Mouse (Mus musculus): ENCODE results near the gene Plekhm1. TPM values are rescaled to one million over a fixed set of nuclear protein-coding genes. Genes with fewer than 3 reads are reported as not detected.
A peak's percentile ranks its signal among the peaks of the same experiment; 100 is the strongest.
"Not testable (repeated sequence)": the region's sequence is repeated elsewhere in the genome, so short reads cannot be mapped to it uniquely, and the experiment has no call there.

Plekhm1 gene
- polyA plus RNA-seq, 1 experiment = 23.7 TPM

GRCm38 (mm10) chr11:103413516-103413915 lies 1.0 kb upstream of the Plekhm1 start:
- Histone ChIP-seq H3K27ac (ENCODE audit: control insufficient read depth, insufficient read depth, low read depth, low read length, poor library complexity) (peak overlapping the region; percentile 43; the same call in 1 of the 2 replicates), H3K4me1 (ENCODE audit: control insufficient read depth, insufficient read depth, low read length) (peaks cover 3% of the 10 kb centered on the region), H3K4me3 (replicated peaks; ENCODE audit: control insufficient read depth, low read depth, low read length) (no peak overlapping the region)
- WGBS = 73% methylated on average over 1 of the region's 1 CpGs
- TF ChIP-seq CTCF (IDR thresholded peaks at IDR 0.05; ENCODE audit: control insufficient read depth, insufficient read depth, low read length) = no peak
- TF ChIP-seq POLR2A (IDR thresholded peaks at IDR 0.05; ENCODE audit: borderline replicate concordance, control insufficient read depth, low read depth, low read length) = no peak

GRCm38 (mm10) chr11:103412950-103413423 lies 500 bp upstream of the Plekhm1 start:
- 6% methylated on average over 14 of the region's 14 CpGs for WGBS
- peak overlapping the region; percentile 87 for H3K27ac ChIP-seq (ENCODE audit: control insufficient read depth, insufficient read depth, low read depth, low read length, poor library complexity)
- TF ChIP-seq POLR2A (IDR thresholded peaks at IDR 0.05; ENCODE audit: borderline replicate concordance, control insufficient read depth, low read depth, low read length) (no peak), CTCF (IDR thresholded peaks at IDR 0.05; ENCODE audit: control insufficient read depth, insufficient read depth, low read length) (no peak)

DNA sequence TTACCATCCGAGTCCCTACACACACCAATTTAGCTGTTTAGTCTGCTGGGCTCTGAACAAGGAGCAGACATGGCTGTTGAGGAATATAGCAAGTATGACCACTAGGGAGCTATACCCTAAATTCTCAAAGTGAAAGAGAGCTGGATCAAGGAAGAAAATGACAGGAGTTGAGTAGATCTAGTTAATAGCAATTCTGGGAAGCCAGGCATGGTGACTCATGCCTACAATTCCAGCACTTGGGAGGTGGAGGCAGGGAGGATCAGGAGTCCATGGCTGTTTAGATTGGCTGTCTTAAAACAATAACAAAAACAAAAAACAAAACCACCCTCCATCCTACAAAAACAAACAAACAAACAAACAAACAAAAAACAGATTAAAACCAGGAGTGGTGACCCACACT lies 1.2 kb downstream of the Plekhm1 start:
- Histone ChIP-seq H3K4me1 (ENCODE audit: control insufficient read depth, insufficient read depth, low read length) (peaks cover 4% of the 10 kb centered on the region), H3K4me3 (replicated peaks; ENCODE audit: control insufficient read depth, low read depth, low read length) (peak overlapping the region; percentile 33), H3K27ac (ENCODE audit: control insufficient read depth, insufficient read depth, low read depth, low read length, poor library complexity) (no peak overlapping the region)
- no peak for TF ChIP-seq POLR2A (IDR thresholded peaks at IDR 0.05; ENCODE audit: borderline replicate concordance, control insufficient read depth, low read depth, low read length)
- TF ChIP-seq CTCF (IDR thresholded peaks at IDR 0.05; ENCODE audit: control insufficient read depth, insufficient read depth, low read length) = no peak
- WGBS = 71% methylated on average over 1 of the region's 1 CpGs

More at GRCm38 (mm10) chr11:103412950-103413423, 500 bp upstream of the Plekhm1 start:
- Histone ChIP-seq H3K4me3 (replicated peaks; ENCODE audit: control insufficient read depth, low read depth, low read length) (peak overlapping the region; percentile 92), H3K4me1 (ENCODE audit: control insufficient read depth, insufficient read depth, low read length) (peaks cover 2% of the 10 kb centered on the region)

- TF ChIP-seq POLR2A (IDR thresholded peaks at IDR 0.05; ENCODE audit: borderline replicate concordance, control insufficient read depth, low read depth, low read length) = no peak
- TF ChIP-seq CTCF (IDR thresholded peaks at IDR 0.05; ENCODE audit: control insufficient read depth, insufficient read depth, low read length) = no peak
Observed at GRCm38 (mm10) chr11:103408880-103409279, 3.6 kb downstream of the Plekhm1 start.

DNA sequence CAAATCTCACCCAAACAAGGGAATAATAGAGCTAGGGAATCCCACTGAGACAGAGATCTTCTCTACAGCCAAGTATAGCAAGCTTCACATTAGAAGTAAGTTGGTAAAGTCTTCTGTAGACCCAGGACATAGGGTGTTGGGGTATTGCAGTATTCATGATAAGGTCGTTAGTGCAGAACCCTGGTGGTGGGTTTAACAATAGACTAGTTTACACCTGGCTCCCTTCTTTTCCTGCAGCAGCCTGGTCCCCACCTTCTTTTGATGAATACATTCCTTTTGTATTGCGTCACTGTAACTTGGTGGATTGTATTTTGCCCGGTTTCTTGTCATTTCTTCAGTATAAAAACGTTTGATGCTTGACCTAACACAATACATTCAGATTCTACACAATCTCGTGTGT lies 5.4 kb downstream of the Plekhm1 start:
- H3K4me1 ChIP-seq (ENCODE audit: control insufficient read depth, insufficient read depth, low read length); H3K4me3 ChIP-seq (replicated peaks; ENCODE audit: control insufficient read depth, low read depth, low read length); H3K27ac ChIP-seq (ENCODE audit: control insufficient read depth, insufficient read depth, low read depth, low read length, poor library complexity): not testable (repeated sequence)
- WGBS = 70% methylated on average over 5 of the region's 5 CpGs

More at GRCm38 (mm10) chr11:103408880-103409279, 3.6 kb downstream of the Plekhm1 start:
- Histone ChIP-seq H3K4me1 (ENCODE audit: control insufficient read depth, insufficient read depth, low read length) (peaks cover 4% of the 10 kb centered on the region), H3K27ac (ENCODE audit: control insufficient read depth, insufficient read depth, low read depth, low read length, poor library complexity) (0 out of 2 replicates have a peak overlapping the region, but pooled peaks have one; percentile 4), H3K4me3 (replicated peaks; ENCODE audit: control insufficient read depth, low read depth, low read length) (no peak overlapping the region)
- 90% methylated on average over 13 of the region's 13 CpGs for WGBS

DNA sequence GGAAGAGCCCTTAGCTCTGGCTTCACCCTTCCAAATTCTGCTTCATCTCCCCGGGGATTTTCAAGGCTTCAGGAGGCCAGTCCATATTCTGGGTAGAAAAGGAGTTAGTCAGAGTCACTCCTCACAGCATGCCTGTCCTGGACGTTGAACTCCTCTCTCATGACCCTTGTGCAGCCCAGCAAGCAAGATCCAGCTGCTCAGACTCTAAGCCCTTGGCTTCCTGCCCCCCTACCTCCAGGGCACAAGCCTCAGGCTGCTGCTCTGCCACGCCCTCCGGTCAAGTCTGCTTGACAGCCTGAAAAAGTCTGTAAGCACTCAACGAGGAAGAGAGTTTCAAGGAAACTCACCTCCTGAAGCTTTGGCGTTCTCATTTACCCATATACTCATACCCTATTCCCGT lies 5.9 kb downstream of the Plekhm1 start:
- TF ChIP-seq CTCF (IDR thresholded peaks at IDR 0.05; ENCODE audit: control insufficient read depth, insufficient read depth, low read length) (no peak), POLR2A (IDR thresholded peaks at IDR 0.05; ENCODE audit: borderline replicate concordance, control insufficient read depth, low read depth, low read length) (no peak)
- no peak overlapping the region for H3K4me3 ChIP-seq (replicated peaks; ENCODE audit: control insufficient read depth, low read depth, low read length)
- 63% methylated on average over 7 of the region's 7 CpGs for WGBS
- H3K27ac ChIP-seq (ENCODE audit: control insufficient read depth, insufficient read depth, low read depth, low read length, poor library complexity) = peak overlapping the region; percentile 73
- H3K4me1 ChIP-seq (ENCODE audit: control insufficient read depth, insufficient read depth, low read length) = peaks cover 6% of the 10 kb centered on the region

DNA sequence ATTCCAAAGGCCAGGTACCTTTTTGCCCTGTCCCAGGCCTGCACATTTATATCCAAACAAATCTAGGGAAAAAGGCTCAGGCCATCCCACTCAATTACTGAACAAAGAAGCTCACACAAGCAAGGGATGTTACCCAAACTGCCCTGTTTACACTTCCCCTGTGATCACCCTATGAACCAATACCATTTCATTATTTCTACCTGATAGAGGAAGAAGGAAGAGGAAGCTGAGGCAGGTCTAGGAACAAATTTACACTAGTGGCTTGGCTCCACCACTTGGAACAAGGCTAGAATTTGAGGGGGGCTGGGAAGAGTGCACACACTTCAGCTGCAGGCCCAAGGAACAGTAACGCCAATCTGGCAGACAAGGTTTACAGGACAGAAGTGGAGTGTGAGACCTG lies 6.7 kb downstream of the Plekhm1 start:
- Histone ChIP-seq H3K27ac (ENCODE audit: control insufficient read depth, insufficient read depth, low read depth, low read length, poor library complexity) (no peak overlapping the region; the same call in 1 of the 2 replicates), H3K4me1 (ENCODE audit: control insufficient read depth, insufficient read depth, low read length) (peaks cover 4% of the 10 kb centered on the region), H3K4me3 (replicated peaks; ENCODE audit: control insufficient read depth, low read depth, low read length) (no peak overlapping the region)
- TF ChIP-seq POLR2A (IDR thresholded peaks at IDR 0.05; ENCODE audit: borderline replicate concordance, control insufficient read depth, low read depth, low read length) = no peak
- TF ChIP-seq CTCF (IDR thresholded peaks at IDR 0.05; ENCODE audit: control insufficient read depth, insufficient read depth, low read length) = no peak
- 67% methylated on average over 1 of the region's 1 CpGs for WGBS

DNA sequence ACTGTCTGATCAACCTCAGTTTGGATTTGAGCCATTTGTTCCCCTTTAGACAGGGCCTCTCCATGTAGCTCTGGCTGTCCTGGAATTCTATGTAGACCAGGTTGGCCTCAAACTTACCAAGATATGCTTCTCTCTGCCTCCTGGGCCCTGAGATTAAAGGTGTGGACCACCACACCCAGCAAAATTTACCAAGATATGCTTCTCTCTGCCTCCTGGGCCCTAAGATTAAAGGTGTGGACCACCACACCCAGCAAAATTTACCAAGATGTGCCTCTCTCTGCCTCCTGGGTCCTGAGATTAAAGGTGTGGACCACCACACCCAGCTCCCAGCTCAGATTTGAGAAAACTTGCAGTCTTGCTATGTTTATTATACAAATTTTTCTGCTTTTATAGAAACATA lies 7.9 kb downstream of the Plekhm1 start:
- no peak overlapping the region for H3K4me3 ChIP-seq (replicated peaks; ENCODE audit: control insufficient read depth, low read depth, low read length)
- TF ChIP-seq CTCF (IDR thresholded peaks at IDR 0.05; ENCODE audit: control insufficient read depth, insufficient read depth, low read length) = no peak
- TF ChIP-seq POLR2A (IDR thresholded peaks at IDR 0.05; ENCODE audit: borderline replicate concordance, control insufficient read depth, low read depth, low read length) = no peak
- H3K4me1 ChIP-seq (ENCODE audit: control insufficient read depth, insufficient read depth, low read length) = peaks cover 4% of the 10 kb centered on the region
- H3K27ac ChIP-seq (ENCODE audit: control insufficient read depth, insufficient read depth, low read depth, low read length, poor library complexity) = no peak overlapping the region

GRCm38 (mm10) chr11:103403776-103404175 lies 8.7 kb downstream of the Plekhm1 start:
- no peak for TF ChIP-seq POLR2A (IDR thresholded peaks at IDR 0.05; ENCODE audit: borderline replicate concordance, control insufficient read depth, low read depth, low read length)
- TF ChIP-seq CTCF (IDR thresholded peaks at IDR 0.05; ENCODE audit: control insufficient read depth, insufficient read depth, low read length) = no peak
- H3K4me3 ChIP-seq (replicated peaks; ENCODE audit: control insufficient read depth, low read depth, low read length) = no peak overlapping the region
- WGBS = 44% methylated on average over 4 of the region's 4 CpGs
- H3K4me1 ChIP-seq (ENCODE audit: control insufficient read depth, insufficient read depth, low read length) = peaks cover 4% of the 10 kb centered on the region
- no peak overlapping the region; the same call in 1 of the 2 replicates for H3K27ac ChIP-seq (ENCODE audit: control insufficient read depth, insufficient read depth, low read depth, low read length, poor library complexity)

All from bone marrow, adult 2 months (tissue).